Mouse (Mus musculus): ENCODE measurements at regions not wholly inside any gene's neighbourhood (a gene's known extent, or its start where the extent isn't known, plus 50 kb on each side); places are given as distances from the start of the nearest gene placed in this dataset.

- no peak for DNase-seq (ENCODE audit: low read depth)
These were observed 55.0 kb upstream of the Ttc34 start for GRCm38 (mm10) chr4:154782291-154782690.

- no peak for DNase-seq (ENCODE audit: low read depth)
These were observed 51.8 kb upstream of the Ttc34 start for GRCm38 (mm10) chr4:154785282-154785987.

GRCm38 (mm10) chr4:154787190-154787589 lies 50.1 kb upstream of the Ttc34 start:
- DNase-seq (ENCODE audit: low read depth) = no peak
